ENCODE assay signal across 11 mouse cellular contexts in genomic region chr11:120851132-120851531, GRCm38 (mm10). TPM values are rescaled to one million over a fixed set of nuclear protein-coding genes. Genes with fewer than 3 reads are reported as not detected.
DNase-seq lines count a peak whose midpoint lies in the region; ATAC-seq and TF ChIP-seq lines count a peak whose summit lies in the region.
"Had no signal": no experiment of that assay in that cellular context is flagged by ENCODE, and none has a peak within 500 bp of the region (broad histone marks: within the 10 kb centered on the region; RNA-seq: fewer than 3 reads in every experiment).

No protein-coding gene starts in this region.

- H3K4me3 ChIP-seq in E14TG2a.4 (replicated peaks; ENCODE audit: low read length): peak overlapping the region; percentile 63
- no peak overlapping the region for H3K4me3 ChIP-seq in intestine, postnatal 0 days (ENCODE audit: low read depth, low read length)
- H3K4me3 ChIP-seq in limb, embryonic 10.5 days: no peak overlapping the region
- no peak overlapping the region for H3K4me3 ChIP-seq in midbrain, embryonic 10.5 days
- H3K4me3 ChIP-seq: neural tube, embryonic 12.5 days had no signal

- TF ChIP-seq CTCF in E14TG2a.4 (conservative IDR thresholded peaks at IDR 0.05; ENCODE audit: low read length): no peak
- TF ChIP-seq CTCF in intestine, postnatal 0 days (IDR thresholded peaks at IDR 0.05; ENCODE audit: low read depth): no peak

- H3K9ac ChIP-seq in intestine, postnatal 0 days (ENCODE audit: low read depth, low read length): no peak overlapping the region
- H3K9ac ChIP-seq: neural tube, embryonic 12.5 days had no signal

- H3K4me2 ChIP-seq in intestine, postnatal 0 days (replicated peaks; ENCODE audit: low read depth): no peak overlapping the region
- H3K4me2 ChIP-seq: neural tube, embryonic 12.5 days had no signal

- WGBS in intestine, postnatal 0 days: 67% methylated on average over 1 of the region's 1 CpGs
- WGBS in limb, embryonic 10.5 days: 79% methylated on average over 1 of the region's 1 CpGs
- WGBS in midbrain, embryonic 10.5 days: 72% methylated on average over 1 of the region's 1 CpGs

- DNase-seq in ES-CJ7 (ENCODE audit: low read depth, low spot score) (peak; percentile 89), MN1 (ENCODE audit: low spot score) (no peak)
- DNase-seq in limb, embryonic 10.5 days (ENCODE audit: low spot score): no peak
- no peak for DNase-seq in midbrain, embryonic 10.5 days (ENCODE audit: low spot score)
- DNase-seq: right cerebral cortex, postnatal 25 days; thymus, postnatal 36 days had no signal

- no peaks in the 10 kb centered on the region for H3K9me3 ChIP-seq in E14TG2a.4 (ENCODE audit: low read length)
- H3K9me3 ChIP-seq in intestine, postnatal 0 days (ENCODE audit: control insufficient read depth): no peaks in the 10 kb centered on the region
- H3K9me3 ChIP-seq in limb, embryonic 10.5 days (replicated peaks): no peaks in the 10 kb centered on the region
- no peaks in the 10 kb centered on the region; the same call in 1 of the 2 replicates for H3K9me3 ChIP-seq in midbrain, embryonic 10.5 days (replicated peaks)
- H3K9me3 ChIP-seq: neural tube, embryonic 12.5 days had no signal

- H3K4me1 ChIP-seq in E14TG2a.4 (replicated peaks; ENCODE audit: low read depth, low read length): peaks cover 74% of the 10 kb centered on the region
- H3K4me1 ChIP-seq in intestine, postnatal 0 days (replicated peaks; ENCODE audit: control insufficient read depth, insufficient read depth, low read length): peaks cover 4% of the 10 kb centered on the region; the same call in 1 of the 2 replicates
- H3K4me1 ChIP-seq in limb, embryonic 10.5 days: peaks cover 12% of the 10 kb centered on the region
- 0 out of 2 replicates have a peak, but pooled peaks cover 4% of the 10 kb centered on the region for H3K4me1 ChIP-seq in midbrain, embryonic 10.5 days
- H3K4me1 ChIP-seq: neural tube, embryonic 12.5 days had no signal

- H3K27me3 ChIP-seq in E14TG2a.4 (ENCODE audit: insufficient read depth, low read length): no peaks in the 10 kb centered on the region
- no peaks in the 10 kb centered on the region for H3K27me3 ChIP-seq in intestine, postnatal 0 days (replicated peaks; ENCODE audit: control insufficient read depth, insufficient read depth, low read length)
- no peaks in the 10 kb centered on the region for H3K27me3 ChIP-seq in limb, embryonic 10.5 days (ENCODE audit: low read depth, poor library complexity, severe bottlenecking)
- H3K27me3 ChIP-seq in midbrain, embryonic 10.5 days (ENCODE audit: low read depth, poor library complexity, severe bottlenecking): no peaks in the 10 kb centered on the region
- H3K27me3 ChIP-seq: neural tube, embryonic 12.5 days had no signal

- ATAC-seq in intestine, postnatal 0 days: 0 out of 2 replicates have a peak, but pooled peaks have one; percentile 32
- ATAC-seq in cerebellum, adult (ENCODE audit: insufficient number of reproducible peaks, low FRiP score, low TSS enrichment): no peak
- ATAC-seq: forebrain, embryonic 16.5 days had no signal

- no peak overlapping the region; the same call in 1 of the 2 replicates for H3K27ac ChIP-seq in intestine, postnatal 0 days (ENCODE audit: low read depth, low read length)
- H3K27ac ChIP-seq in limb, embryonic 10.5 days: peak overlapping the region; percentile 22
- no peak overlapping the region for H3K27ac ChIP-seq in midbrain, embryonic 10.5 days (replicated peaks)
- H3K27ac ChIP-seq: neural tube, embryonic 12.5 days had no signal

- H3K36me3 ChIP-seq in E14TG2a.4 (ENCODE audit: insufficient read depth, low read length): no peaks in the 10 kb centered on the region
- no peaks in the 10 kb centered on the region; the same call in 1 of the 2 replicates for H3K36me3 ChIP-seq in intestine, postnatal 0 days (ENCODE audit: control insufficient read depth, insufficient read depth)
- H3K36me3 ChIP-seq in limb, embryonic 10.5 days: peaks cover 21% of the 10 kb centered on the region
- H3K36me3 ChIP-seq in midbrain, embryonic 10.5 days: peaks cover 40% of the 10 kb centered on the region
- H3K36me3 ChIP-seq: neural tube, embryonic 12.5 days had no signal

RNA-seq across cellular contexts. Expression of gene Fasn, which starts 26.8 kb away (rescaled TPM):
- 10.1 and 11.3 TPM in 2 replicates for polyA plus RNA-seq in intestine, postnatal 0 days (2015; fragmentation: Nextera tagmentation; extraction: Ambion mirVana)
- polyA plus RNA-seq in limb, embryonic 10.5 days (2016; fragmentation: Nextera tagmentation; extraction: Ambion mirVana): 125 and 139 TPM in 2 replicates
- 118 and 131 TPM in 2 replicates for polyA plus RNA-seq in midbrain, embryonic 10.5 days (2016; fragmentation: Nextera tagmentation; extraction: Ambion mirVana)

RNA-seq across cellular contexts. Expression of gene Dus1l, which starts 54.9 kb away (rescaled TPM):
- 45.5 and 48.5 TPM in 2 replicates for polyA plus RNA-seq in intestine, postnatal 0 days (2015; fragmentation: Nextera tagmentation; extraction: Ambion mirVana)
- polyA plus RNA-seq in limb, embryonic 10.5 days (2016; fragmentation: Nextera tagmentation; extraction: Ambion mirVana): 122 and 136 TPM in 2 replicates
- 94.4 and 99.2 TPM in 2 replicates for polyA plus RNA-seq in midbrain, embryonic 10.5 days (2016; fragmentation: Nextera tagmentation; extraction: Ambion mirVana)
